Mouse (Mus musculus): ENCODE measurements around the gene Pkp3. TPM values are rescaled to one million over a fixed set of nuclear protein-coding genes. Genes with fewer than 3 reads are reported as not detected.

Gene Pkp3
- 22.4 to 30.5 TPM (median 27.5 TPM) in 4 replicates for total RNA-seq (2023; ENCODE audit: inconsistent age)

GRCm38 (mm10) chr7:141077841-141078240 is at the start of gene Pkp3:
TSS of gene Pkp3 (plus strand) at chr7:141078218.

DNA sequence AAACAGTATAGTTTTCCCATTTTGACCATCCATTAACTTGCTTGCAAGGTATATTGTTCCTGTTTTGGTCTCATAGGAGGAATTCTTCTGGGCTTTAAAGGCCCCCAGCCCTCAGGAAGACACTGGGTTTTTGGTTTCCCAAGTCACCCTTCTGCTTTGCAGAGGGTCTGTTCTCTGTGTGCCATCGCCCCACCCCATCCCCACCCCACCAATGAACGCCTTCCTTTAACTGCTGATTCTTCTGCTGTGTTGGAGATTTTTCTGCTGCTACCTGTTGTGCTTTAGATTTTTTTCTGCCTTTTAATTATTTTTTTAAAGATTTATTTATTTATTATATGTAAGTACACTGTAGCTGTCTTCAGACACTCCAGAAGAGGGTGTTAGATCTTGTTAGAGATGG is 49.2 kb upstream of the Pkp3 start, which contains the start of gene Gm17387:
Gm17387 (plus strand) TSS at position 301 of the 400 bp plus-strand sequence.

DNA sequence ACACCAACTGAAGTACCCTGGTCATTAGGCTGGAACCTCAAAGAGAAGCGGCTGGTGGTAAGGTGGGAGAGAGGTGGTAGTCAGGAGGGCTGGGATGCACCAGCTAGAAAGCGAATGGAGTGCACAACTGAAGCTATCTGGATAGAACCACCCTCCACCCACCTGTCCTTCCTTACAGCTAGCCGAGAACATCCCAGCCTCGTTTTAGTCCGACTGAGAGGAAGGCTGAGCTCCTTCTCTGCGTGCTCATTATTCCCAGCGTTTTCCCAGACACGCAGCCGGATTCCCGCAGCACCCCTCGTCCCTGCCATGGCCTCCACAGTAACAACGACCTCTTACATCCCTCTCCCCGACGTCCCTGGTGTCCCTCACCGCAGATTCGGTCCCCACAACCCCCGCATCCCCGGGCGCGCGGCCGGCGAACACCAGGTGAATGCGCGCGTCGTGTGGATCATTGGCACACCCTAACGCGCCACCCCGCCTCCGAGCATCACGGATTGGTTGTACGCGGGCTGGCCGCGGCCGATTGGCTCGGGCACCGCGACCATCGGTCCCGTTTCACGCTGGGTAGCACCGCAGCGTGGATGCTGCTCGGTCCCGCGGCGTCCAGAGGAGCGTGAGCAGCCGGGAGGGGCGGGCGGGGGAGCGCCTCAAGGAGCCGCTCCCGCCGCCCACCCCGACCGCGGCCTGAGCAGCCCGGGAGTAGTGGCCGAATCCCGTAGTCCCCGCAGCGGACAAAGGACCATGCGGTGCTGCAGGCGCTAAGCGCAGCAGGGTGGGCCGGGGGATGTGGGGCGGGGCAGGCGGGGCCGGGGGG is 17.4 kb upstream of the Pkp3 start, which contains the start of gene B4galnt4:
B4galnt4 (plus strand) TSS at position 679 of the 817 bp plus-strand sequence.

GRCm38 (mm10) chr7:141099911-141100691 is 22.1 kb downstream of the Pkp3 start, which contains the start of gene Sigirr:
TSS of gene Sigirr (minus strand) at chr7:141100572.

GRCm38 (mm10) chr7:141117636-141118035 is 39.6 kb downstream of the Pkp3 start, which contains the start of gene Ano9:
TSS of gene Ano9 (minus strand) at chr7:141117806.

GRCm38 (mm10) chr7:141122245-141122644 is 44.2 kb downstream of the Pkp3 start, which contains the start of gene Ptdss2:
TSS of gene Ptdss2 (plus strand) at chr7:141122382.

Other genes starting within 250 kb of the Pkp3 start
- gene Urah, start 243.2 kb upstream of the Pkp3 start, total RNA-seq (2023; ENCODE audit: inconsistent age) = not detected in 4 replicates
- not detected in 4 replicates for gene Scgb1c1, start 232.7 kb upstream of the Pkp3 start, total RNA-seq (2023; ENCODE audit: inconsistent age)
- not detected in 4 replicates for gene Odf3, start 230.4 kb upstream of the Pkp3 start, total RNA-seq (2023; ENCODE audit: inconsistent age)
- not detected in 4 replicates for gene Gm45785, start 221.9 kb upstream of the Pkp3 start, total RNA-seq (2023; ENCODE audit: inconsistent age)
- gene Ric8a, start 221.3 kb upstream of the Pkp3 start, total RNA-seq (2023; ENCODE audit: inconsistent age) = 89.6 to 105 TPM (median 98.1 TPM) in 4 replicates
- gene Bet1l, start 220.6 kb upstream of the Pkp3 start, total RNA-seq (2023; ENCODE audit: inconsistent age) = 19.0 to 24.5 TPM (median 21.9 TPM) in 4 replicates
- 82.3 to 93.8 TPM (median 86.4 TPM) in 4 replicates for gene Psmd13, start 196.2 kb upstream of the Pkp3 start, total RNA-seq (2023; ENCODE audit: inconsistent age)
- 9.4 to 10.6 TPM (median 9.8 TPM) in 4 replicates for gene Sirt3, start 195.9 kb upstream of the Pkp3 start, total RNA-seq (2023; ENCODE audit: inconsistent age)
- not detected in 4 replicates for gene Cox8b, start 177.8 kb upstream of the Pkp3 start, total RNA-seq (2023; ENCODE audit: inconsistent age)
- not detected in 4 replicates for gene Nlrp6, start 157.3 kb upstream of the Pkp3 start, total RNA-seq (2023; ENCODE audit: inconsistent age)
- gene Pgghg, start 136.8 kb upstream of the Pkp3 start, total RNA-seq (2023; ENCODE audit: inconsistent age) = 16.3 to 20.3 TPM (median 17.9 TPM) in 4 replicates
- not detected in 4 replicates for gene Ifitm5, start 127.9 kb upstream of the Pkp3 start, total RNA-seq (2023; ENCODE audit: inconsistent age)
- gene Gm45717, start 122.3 kb upstream of the Pkp3 start, total RNA-seq (2023; ENCODE audit: inconsistent age) = not detected in 4 replicates
- 8.8 to 13.3 TPM (median 11.4 TPM) in 4 replicates for gene Ifitm2, start 122.2 kb upstream of the Pkp3 start, total RNA-seq (2023; ENCODE audit: inconsistent age)
- gene Ifitm1, start 111.0 kb upstream of the Pkp3 start, total RNA-seq (2023; ENCODE audit: inconsistent age) = 1.0 to 1.5 TPM (median 1.4 TPM) in 4 replicates
- gene Ifitm3, start 67.4 kb upstream of the Pkp3 start, total RNA-seq (2023; ENCODE audit: inconsistent age) = 3.6 to 8.8 TPM (median 6.2 TPM) in 4 replicates
- 0.90 TPM in 1 of 4 replicates, not detected in the others for gene Ifitm6, start 60.3 kb upstream of the Pkp3 start, total RNA-seq (2023; ENCODE audit: inconsistent age)
- not detected in 4 replicates for gene Gm17387, start 49.1 kb upstream of the Pkp3 start, total RNA-seq (2023; ENCODE audit: inconsistent age)
- gene B4galnt4, start 17.1 kb upstream of the Pkp3 start, total RNA-seq (2023; ENCODE audit: inconsistent age) = not detected in 4 replicates
- 35.5 to 39.1 TPM (median 37.6 TPM) in 4 replicates for gene Sigirr, start 22.4 kb downstream of the Pkp3 start, total RNA-seq (2023; ENCODE audit: inconsistent age)
- gene Ano9, start 39.6 kb downstream of the Pkp3 start, total RNA-seq (2023; ENCODE audit: inconsistent age) = not detected in 4 replicates
- gene Ptdss2, start 44.2 kb downstream of the Pkp3 start, total RNA-seq (2023; ENCODE audit: inconsistent age) = 7.8 to 11.5 TPM (median 9.6 TPM) in 4 replicates
- 67.1 to 79.0 TPM (median 70.2 TPM) in 4 replicates for gene Rnh1, start 94.6 kb downstream of the Pkp3 start, total RNA-seq (2023; ENCODE audit: inconsistent age)
- gene Hras, start 115.8 kb downstream of the Pkp3 start, total RNA-seq (2023; ENCODE audit: inconsistent age) = 22.9 to 33.3 TPM (median 30.1 TPM) in 4 replicates
- gene Lrrc56, start 115.9 kb downstream of the Pkp3 start, total RNA-seq (2023; ENCODE audit: inconsistent age) = 6.7 to 10.0 TPM (median 8.1 TPM) in 4 replicates
- gene Lmntd2, start 135.9 kb downstream of the Pkp3 start, total RNA-seq (2023; ENCODE audit: inconsistent age) = 3.7 to 4.6 TPM (median 4.1 TPM) in 4 replicates
- gene Rassf7, start 137.6 kb downstream of the Pkp3 start, total RNA-seq (2023; ENCODE audit: inconsistent age) = 8.4 to 13.1 TPM (median 10.6 TPM) in 4 replicates
- gene Phrf1, start 150.6 kb downstream of the Pkp3 start, total RNA-seq (2023; ENCODE audit: inconsistent age) = 136 to 148 TPM (median 141 TPM) in 4 replicates
- 32.3 to 66.0 TPM (median 40.5 TPM) in 4 replicates for gene Irf7, start 188.3 kb downstream of the Pkp3 start, total RNA-seq (2023; ENCODE audit: inconsistent age)
- not detected in 4 replicates for gene Cdhr5, start 198.6 kb downstream of the Pkp3 start, total RNA-seq (2023; ENCODE audit: inconsistent age)
- not detected in 4 replicates for gene Sct, start 200.9 kb downstream of the Pkp3 start, total RNA-seq (2023; ENCODE audit: inconsistent age)
- not detected in 4 replicates for gene Drd4, start 213.8 kb downstream of the Pkp3 start, total RNA-seq (2023; ENCODE audit: inconsistent age)
- 33.9 to 38.7 TPM (median 37.0 TPM) in 4 replicates for gene Deaf1, start 249.5 kb downstream of the Pkp3 start, total RNA-seq (2023; ENCODE audit: inconsistent age)
- 14.7 to 20.5 TPM (median 19.9 TPM) in 4 replicates for gene Tmem80, start 249.5 kb downstream of the Pkp3 start, total RNA-seq (2023; ENCODE audit: inconsistent age)